Mouse (Mus musculus): ENCODE measurements around the gene Arrb1. TPM values are rescaled to one million over a fixed set of nuclear protein-coding genes. Genes with fewer than 3 reads are reported as not detected.

Arrb1 gene
- polyA plus RNA-seq, 1 experiment: 14.9 TPM

GRCm38 (mm10) chr7:99632286-99632685 is 97.0 kb downstream of the Arrb1 start:
- Histone ChIP-seq H3K27me3 (ENCODE audit: control insufficient read depth, insufficient read depth, low read length) (no peaks in the 10 kb centered on the region), H3K27ac (ENCODE audit: control insufficient read depth, insufficient read depth, low read depth, low read length) (no peak overlapping the region), H3K4me3 (ENCODE audit: control insufficient read depth, low read depth, low read length) (no peak overlapping the region), H3K36me3 (ENCODE audit: control insufficient read depth, insufficient read depth, low read length) (no peaks in the 10 kb centered on the region), H3K4me1 (ENCODE audit: control insufficient read depth, insufficient read depth, low read length) (no peaks in the 10 kb centered on the region)
- TF ChIP-seq POLR2A (IDR thresholded peaks at IDR 0.05; ENCODE audit: control insufficient read depth, low read depth, low read length): no peak
- no peak for TF ChIP-seq CTCF (IDR thresholded peaks at IDR 0.05; ENCODE audit: control insufficient read depth, insufficient read depth, insufficient replicate concordance, low read depth, low read length)

- TF ChIP-seq CTCF (IDR thresholded peaks at IDR 0.05; ENCODE audit: control insufficient read depth, insufficient read depth, insufficient replicate concordance, low read depth, low read length) (no peak), POLR2A (IDR thresholded peaks at IDR 0.05; ENCODE audit: control insufficient read depth, low read depth, low read length) (no peak)
- Histone ChIP-seq H3K27ac (ENCODE audit: control insufficient read depth, insufficient read depth, low read depth, low read length) (no peak overlapping the region), H3K4me1 (ENCODE audit: control insufficient read depth, insufficient read depth, low read length) (no peaks in the 10 kb centered on the region), H3K27me3 (ENCODE audit: control insufficient read depth, insufficient read depth, low read length) (no peaks in the 10 kb centered on the region), H3K36me3 (ENCODE audit: control insufficient read depth, insufficient read depth, low read length) (no peaks in the 10 kb centered on the region), H3K4me3 (ENCODE audit: control insufficient read depth, low read depth, low read length) (no peak overlapping the region)
These were observed 98.8 kb downstream of the Arrb1 start for GRCm38 (mm10) chr7:99633966-99634665.

- H3K36me3 ChIP-seq (ENCODE audit: control insufficient read depth, insufficient read depth, low read length): no peaks in the 10 kb centered on the region
- TF ChIP-seq CTCF (IDR thresholded peaks at IDR 0.05; ENCODE audit: control insufficient read depth, insufficient read depth, insufficient replicate concordance, low read depth, low read length) (no peak), POLR2A (IDR thresholded peaks at IDR 0.05; ENCODE audit: control insufficient read depth, low read depth, low read length) (no peak)
- no peak overlapping the region for H3K4me3 ChIP-seq (ENCODE audit: control insufficient read depth, low read depth, low read length)
- no peak overlapping the region for H3K27ac ChIP-seq (ENCODE audit: control insufficient read depth, insufficient read depth, low read depth, low read length)
- H3K4me1 ChIP-seq (ENCODE audit: control insufficient read depth, insufficient read depth, low read length): no peaks in the 10 kb centered on the region
- H3K27me3 ChIP-seq (ENCODE audit: control insufficient read depth, insufficient read depth, low read length): no peaks in the 10 kb centered on the region
These were observed 106.0 kb downstream of the Arrb1 start for GRCm38 (mm10) chr7:99641245-99641644.

- TF ChIP-seq CTCF (IDR thresholded peaks at IDR 0.05; ENCODE audit: control insufficient read depth, insufficient read depth, insufficient replicate concordance, low read depth, low read length): no peak
- TF ChIP-seq POLR2A (IDR thresholded peaks at IDR 0.05; ENCODE audit: control insufficient read depth, low read depth, low read length): no peak
- Histone ChIP-seq H3K4me1 (ENCODE audit: control insufficient read depth, insufficient read depth, low read length) (no peaks in the 10 kb centered on the region), H3K36me3 (ENCODE audit: control insufficient read depth, insufficient read depth, low read length) (no peaks in the 10 kb centered on the region), H3K27me3 (ENCODE audit: control insufficient read depth, insufficient read depth, low read length) (no peaks in the 10 kb centered on the region), H3K27ac (ENCODE audit: control insufficient read depth, insufficient read depth, low read depth, low read length) (no peak overlapping the region), H3K4me3 (ENCODE audit: control insufficient read depth, low read depth, low read length) (no peak overlapping the region)
These were observed 106.8 kb downstream of the Arrb1 start for GRCm38 (mm10) chr7:99642078-99642477.

- no peaks in the 10 kb centered on the region for H3K27me3 ChIP-seq (ENCODE audit: control insufficient read depth, insufficient read depth, low read length)
- no peaks in the 10 kb centered on the region for H3K4me1 ChIP-seq (ENCODE audit: control insufficient read depth, insufficient read depth, low read length)
- H3K36me3 ChIP-seq (ENCODE audit: control insufficient read depth, insufficient read depth, low read length): no peaks in the 10 kb centered on the region
- TF ChIP-seq CTCF (IDR thresholded peaks at IDR 0.05; ENCODE audit: control insufficient read depth, insufficient read depth, insufficient replicate concordance, low read depth, low read length) (no peak), POLR2A (IDR thresholded peaks at IDR 0.05; ENCODE audit: control insufficient read depth, low read depth, low read length) (no peak)
- H3K4me3 ChIP-seq (ENCODE audit: control insufficient read depth, low read depth, low read length): no peak overlapping the region
- H3K27ac ChIP-seq (ENCODE audit: control insufficient read depth, insufficient read depth, low read depth, low read length): no peak overlapping the region
These were observed 109.4 kb downstream of the Arrb1 start for GRCm38 (mm10) chr7:99644701-99645100.

- H3K36me3 ChIP-seq (ENCODE audit: control insufficient read depth, insufficient read depth, low read length): no peaks in the 10 kb centered on the region
- no peak overlapping the region for H3K27ac ChIP-seq (ENCODE audit: control insufficient read depth, insufficient read depth, low read depth, low read length)
- no peaks in the 10 kb centered on the region for H3K4me1 ChIP-seq (ENCODE audit: control insufficient read depth, insufficient read depth, low read length)
- H3K27me3 ChIP-seq (ENCODE audit: control insufficient read depth, insufficient read depth, low read length): no peaks in the 10 kb centered on the region
- H3K4me3 ChIP-seq (ENCODE audit: control insufficient read depth, low read depth, low read length): no peak overlapping the region
- no peak for TF ChIP-seq CTCF (IDR thresholded peaks at IDR 0.05; ENCODE audit: control insufficient read depth, insufficient read depth, insufficient replicate concordance, low read depth, low read length)
- no peak for TF ChIP-seq POLR2A (IDR thresholded peaks at IDR 0.05; ENCODE audit: control insufficient read depth, low read depth, low read length)
These were observed 113.4 kb downstream of the Arrb1 start for GRCm38 (mm10) chr7:99648623-99649022.

- TF ChIP-seq CTCF (IDR thresholded peaks at IDR 0.05; ENCODE audit: control insufficient read depth, insufficient read depth, insufficient replicate concordance, low read depth, low read length) (no peak), POLR2A (IDR thresholded peaks at IDR 0.05; ENCODE audit: control insufficient read depth, low read depth, low read length) (no peak)
- Histone ChIP-seq H3K36me3 (ENCODE audit: control insufficient read depth, insufficient read depth, low read length) (no peaks in the 10 kb centered on the region), H3K4me1 (ENCODE audit: control insufficient read depth, insufficient read depth, low read length) (no peaks in the 10 kb centered on the region), H3K4me3 (ENCODE audit: control insufficient read depth, low read depth, low read length) (no peak overlapping the region), H3K27me3 (ENCODE audit: control insufficient read depth, insufficient read depth, low read length) (no peaks in the 10 kb centered on the region), H3K27ac (ENCODE audit: control insufficient read depth, insufficient read depth, low read depth, low read length) (no peak overlapping the region)
These were observed 114.3 kb downstream of the Arrb1 start for GRCm38 (mm10) chr7:99649585-99649984.

Data from testis, adult 2 months (tissue).